Mouse (Mus musculus) cerebellum, adult 11-12 months (tissue): ENCODE data around the gene Misp.
A peak's percentile ranks its signal among the peaks of the same experiment; 100 is the strongest.

Source experiments
- DNase-seq: peaks from one replicate; pipeline ENCODE4 v3.0.0; 2022

Misp gene

GRCm38 (mm10) chr10:79795905-79796304 is 24.9 kb upstream of the Misp start:
- DNase-seq = no peak

DNA sequence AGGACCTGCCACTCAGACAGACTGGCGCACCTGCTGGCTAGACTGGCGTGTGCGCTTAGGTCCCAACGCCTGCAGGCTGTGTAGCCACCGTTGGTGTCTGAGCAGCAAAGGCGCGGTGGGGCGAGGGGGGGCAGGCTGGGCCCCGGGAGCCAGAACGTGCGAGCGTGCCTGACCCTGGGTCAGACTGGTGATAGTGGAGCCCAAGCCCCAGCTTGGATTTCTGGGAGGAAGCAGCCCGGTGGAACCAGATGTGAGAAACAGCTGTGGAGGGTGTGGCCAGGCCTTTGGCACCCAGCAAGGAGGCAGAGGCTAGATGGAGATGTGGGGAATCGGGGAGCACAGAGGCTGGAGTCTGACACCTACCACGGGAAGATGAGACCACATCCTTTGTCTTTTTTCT is 23.5 kb upstream of the Misp start:
- DNase-seq = no peak

DNA sequence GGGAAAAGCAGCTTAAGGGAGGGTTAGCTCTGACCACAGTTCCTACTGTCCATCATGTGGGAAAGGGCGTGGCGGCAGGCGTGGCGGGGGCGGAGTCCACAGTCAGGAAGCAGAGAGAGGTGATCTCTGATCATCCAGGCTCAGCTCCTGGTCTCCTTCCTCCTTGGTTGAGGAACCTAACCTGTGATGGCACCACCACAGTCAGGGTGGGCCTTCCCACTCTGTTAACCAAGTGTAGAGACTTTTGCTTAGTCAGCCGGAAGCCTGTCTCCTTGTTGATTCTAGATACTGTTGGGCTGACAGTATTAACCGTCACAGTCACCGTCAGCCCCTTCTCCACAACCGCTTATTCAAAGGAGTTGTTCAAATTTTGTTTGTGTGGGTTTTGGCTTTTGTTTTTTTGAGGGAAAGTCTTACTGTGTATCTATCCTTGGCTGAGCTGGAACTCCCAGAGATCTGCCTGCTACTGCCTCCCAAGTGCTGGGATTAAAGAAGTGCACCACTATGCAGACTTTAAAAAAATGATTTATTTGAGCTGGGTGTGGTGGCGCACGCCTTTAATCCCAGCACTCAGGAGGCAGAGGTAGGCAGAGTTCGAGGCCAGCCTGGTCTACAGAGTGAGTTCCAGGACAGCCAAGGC is 22.4 kb upstream of the Misp start:
- DNase-seq = no peak

DNA sequence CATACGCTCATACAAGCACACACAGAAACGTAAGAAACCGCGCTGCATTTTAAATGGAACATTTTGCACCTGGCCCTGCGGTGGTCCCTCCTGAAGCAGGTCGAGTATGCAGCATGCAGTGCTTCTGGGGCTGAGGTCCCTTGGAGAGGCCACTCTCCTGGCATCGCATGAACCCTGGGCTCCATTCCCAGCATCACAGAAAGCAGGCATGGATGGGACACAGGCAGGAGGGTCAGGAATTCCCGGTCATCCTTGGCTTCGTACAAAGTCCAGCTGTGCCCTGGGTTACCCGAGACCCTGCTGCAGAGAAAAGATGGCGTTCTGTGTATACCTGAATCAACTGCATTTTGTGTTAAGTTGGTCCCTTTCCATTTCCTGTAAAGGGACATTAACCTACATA is 20.3 kb upstream of the Misp start:
- no peak for DNase-seq

DNA sequence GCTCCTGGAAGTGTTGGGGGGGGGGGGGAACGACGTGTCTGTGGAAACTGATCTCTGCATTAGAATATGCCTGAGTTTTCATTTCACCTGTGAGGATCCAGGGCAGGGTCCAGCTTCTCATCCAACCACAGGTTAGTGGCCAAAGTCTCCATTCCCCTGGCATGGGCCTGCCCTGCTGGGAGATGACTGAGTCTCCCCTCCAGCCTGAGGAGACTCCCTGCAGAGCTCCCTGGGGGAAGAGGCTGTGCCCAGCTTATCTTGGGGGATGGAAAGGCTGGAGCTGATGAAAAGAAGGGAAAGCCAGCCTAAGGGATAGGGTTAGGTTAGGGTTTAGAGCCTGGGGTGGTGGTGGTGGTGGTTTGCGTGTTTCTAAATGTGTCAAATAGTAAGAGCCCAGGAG is 19.0 kb upstream of the Misp start:
- no peak for DNase-seq

GRCm38 (mm10) chr10:79802331-79802971 is 18.3 kb upstream of the Misp start:
- peak; percentile 65 for DNase-seq

- DNase-seq = peak; percentile 62
Observed at GRCm38 (mm10) chr10:79803716-79804323, 17.0 kb upstream of the Misp start.

- no peak for DNase-seq
Observed at GRCm38 (mm10) chr10:79805636-79806035, 15.2 kb upstream of the Misp start.

- DNase-seq = no peak
Observed at GRCm38 (mm10) chr10:79806331-79806730, 14.5 kb upstream of the Misp start.

GRCm38 (mm10) chr10:79806972-79807371 is 13.8 kb upstream of the Misp start:
- DNase-seq = no peak

DNA sequence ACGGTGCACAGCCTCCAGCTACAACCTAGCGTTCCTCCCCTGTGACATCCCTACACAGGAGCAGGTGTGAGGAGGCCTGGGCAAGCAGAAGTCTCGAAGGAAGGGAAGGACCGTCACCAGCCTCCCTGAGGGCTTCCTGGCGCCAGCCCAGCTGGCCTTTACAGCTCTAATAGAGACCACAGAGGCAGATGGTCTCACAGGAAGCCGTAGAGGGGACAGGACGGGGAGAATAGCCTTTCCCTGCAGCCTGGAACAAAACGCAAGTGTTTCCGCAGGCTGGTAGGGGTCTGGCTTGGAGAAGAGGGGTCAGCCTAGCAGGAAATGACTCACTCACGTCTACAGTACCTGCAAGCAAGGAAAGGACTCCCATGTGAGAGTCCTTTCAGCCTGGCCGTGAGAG is 13.0 kb upstream of the Misp start:
- DNase-seq = peak; percentile 70

- no peak for DNase-seq
Observed at GRCm38 (mm10) chr10:79808728-79809127, 12.1 kb upstream of the Misp start.

GRCm38 (mm10) chr10:79811736-79812637 is 8.8 kb upstream of the Misp start:
- DNase-seq = peak; percentile 75

GRCm38 (mm10) chr10:79814271-79814842 is 6.4 kb upstream of the Misp start:
- no peak for DNase-seq

DNA sequence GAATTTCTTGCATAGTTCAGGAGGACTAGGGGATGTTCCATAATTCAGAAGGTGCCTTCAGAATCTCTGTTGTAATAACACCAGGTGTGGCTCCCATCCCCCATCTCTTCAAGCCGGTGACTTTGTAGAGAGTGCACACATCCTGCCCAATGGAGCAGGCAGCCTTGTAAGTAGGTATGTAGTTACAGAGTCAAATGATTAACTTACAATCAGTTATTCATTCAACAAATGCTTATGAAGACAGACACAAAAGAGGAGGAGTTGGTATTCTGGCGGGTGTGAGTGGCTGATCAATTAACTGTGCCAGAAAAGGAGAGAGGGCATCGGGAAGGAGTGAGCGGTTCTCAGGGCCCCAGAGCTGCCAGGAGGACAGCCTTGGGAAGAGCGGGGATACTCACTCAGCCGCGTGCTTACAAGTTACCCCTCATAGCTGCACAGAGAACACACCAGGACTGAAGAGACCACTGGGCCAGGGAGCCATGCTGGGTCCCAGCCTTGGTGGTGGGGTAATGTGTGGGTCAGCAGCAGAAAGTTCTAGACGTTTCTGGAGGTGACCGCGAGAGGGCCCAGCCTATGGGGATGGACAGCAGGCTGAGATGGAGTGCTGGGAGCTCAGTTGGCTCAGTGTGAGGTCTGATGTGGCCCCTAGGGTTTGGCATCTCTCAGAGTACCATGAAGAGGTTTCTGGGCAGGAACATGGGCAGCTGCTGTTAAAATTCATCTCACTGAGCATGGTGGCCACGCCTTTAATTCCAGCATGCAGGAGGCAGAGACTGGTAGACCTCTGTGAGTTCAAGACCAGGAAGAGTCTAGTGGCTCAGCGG is 4.9 kb upstream of the Misp start:
- DNase-seq = no peak

DNA sequence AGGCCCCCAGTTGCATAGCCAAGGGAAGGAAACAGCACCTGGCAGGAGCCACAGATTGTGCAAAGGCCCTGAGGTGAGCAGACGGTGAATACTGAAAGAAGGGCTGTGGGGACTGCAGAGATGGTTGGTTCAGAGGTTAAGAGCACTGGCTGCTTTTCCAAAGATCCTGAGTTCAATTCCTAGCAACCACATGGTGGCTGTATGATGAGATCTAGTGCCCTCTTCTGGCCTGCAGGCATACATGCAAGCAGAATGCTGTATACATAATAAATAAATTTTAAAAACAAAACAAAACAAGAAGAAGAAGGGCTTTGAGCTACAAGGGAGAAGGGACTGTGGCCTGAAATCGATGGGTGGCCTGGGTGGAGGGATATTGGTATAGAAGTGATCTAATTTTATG is 3.7 kb upstream of the Misp start:
- no peak for DNase-seq

- DNase-seq = no peak
Observed at GRCm38 (mm10) chr10:79818225-79818624, 2.6 kb upstream of the Misp start.

GRCm38 (mm10) chr10:79819606-79820005 is 1.2 kb upstream of the Misp start:
- DNase-seq = no peak

GRCm38 (mm10) chr10:79820277-79820676 is 512 bp upstream of the Misp start:
- DNase-seq = no peak

DNA sequence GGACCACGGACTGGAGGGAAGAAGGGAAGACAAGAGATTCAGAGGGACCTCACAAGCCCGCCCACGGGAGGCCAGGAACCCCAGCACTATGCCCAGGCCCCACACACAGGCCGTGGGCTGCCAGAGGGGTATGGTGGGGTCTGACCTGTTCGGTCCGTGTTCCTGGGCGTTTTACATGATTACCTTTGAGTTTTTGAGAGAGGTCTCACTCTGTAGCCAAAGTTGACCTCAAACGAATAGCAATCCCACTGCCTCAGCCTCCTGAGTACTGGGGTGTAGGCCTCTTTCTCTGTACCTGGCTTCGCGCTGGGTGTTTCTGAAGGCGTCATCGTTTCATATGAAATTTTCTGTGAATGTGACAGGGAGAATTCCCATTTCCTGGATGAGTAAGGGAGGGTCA is 942 bp downstream of the Misp start:
- DNase-seq = no peak

DNA sequence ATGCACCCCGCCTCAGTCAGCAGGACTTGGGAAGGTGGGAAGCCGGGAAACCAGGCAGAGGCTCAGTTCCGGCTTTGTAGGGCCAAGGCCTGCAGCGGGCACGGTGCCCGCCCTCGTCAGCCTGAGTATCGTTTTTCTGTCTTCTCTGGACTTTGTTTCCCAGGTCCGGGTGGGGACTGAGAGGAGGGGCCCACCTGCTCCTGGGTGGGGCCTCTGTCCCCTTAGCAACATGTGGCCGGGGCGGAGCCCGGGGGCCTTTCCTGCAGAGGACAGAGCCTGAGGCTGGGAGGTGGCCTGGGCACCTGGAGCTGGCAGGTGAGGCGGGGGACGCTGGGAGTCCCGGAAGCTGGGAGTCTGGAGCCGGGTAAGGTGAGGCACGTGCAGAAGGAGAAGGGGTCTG is 1.6 kb downstream of the Misp start:
- no peak for DNase-seq

DNA sequence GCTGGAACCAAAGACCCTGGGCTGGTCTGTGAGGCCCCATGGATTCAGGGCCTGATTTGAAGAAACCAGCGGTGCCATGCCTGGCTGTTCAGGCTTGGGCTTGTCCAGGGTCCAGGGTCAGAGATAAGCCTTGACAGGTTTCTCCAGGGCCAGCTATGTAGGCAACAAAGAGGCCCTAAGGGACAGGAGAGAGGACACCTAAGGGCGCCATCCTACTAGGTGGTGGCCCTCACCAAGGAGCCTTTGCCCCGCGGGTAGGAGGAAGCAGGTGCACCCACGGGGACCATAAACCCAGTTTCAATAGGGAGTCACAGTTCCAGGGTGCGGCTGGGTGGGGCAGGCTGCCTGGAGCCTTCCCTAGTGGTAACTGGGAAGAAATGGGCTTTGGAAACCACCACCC is 2.2 kb downstream of the Misp start:
- no peak for DNase-seq
